Mouse (Mus musculus): ENCODE measurements around the gene Lrp8.

The Lrp8 gene

GRCm38 (mm10) chr4:107808655-107809054, 6.6 kb downstream of the Lrp8 start:
- no peak for DNase-seq (ENCODE audit: low spot score)

- DNase-seq (ENCODE audit: low spot score): no peak
Observed at GRCm38 (mm10) chr4:107811006-107811405, 8.9 kb downstream of the Lrp8 start.

GRCm38 (mm10) chr4:107811716-107812330, 9.8 kb downstream of the Lrp8 start:
- no peak for DNase-seq (ENCODE audit: low spot score)

GRCm38 (mm10) chr4:107812336-107812735, 10.3 kb downstream of the Lrp8 start:
- no peak for DNase-seq (ENCODE audit: low spot score)

- no peak for DNase-seq (ENCODE audit: low spot score)
Observed at GRCm38 (mm10) chr4:107816459-107816858, 14.4 kb downstream of the Lrp8 start.

- no peak for DNase-seq (ENCODE audit: low spot score)
Observed at GRCm38 (mm10) chr4:107817463-107817862, 15.4 kb downstream of the Lrp8 start.

GRCm38 (mm10) chr4:107819990-107820719, 18.1 kb downstream of the Lrp8 start:
- no peak for DNase-seq (ENCODE audit: low spot score)

GRCm38 (mm10) chr4:107820856-107821619, 19.0 kb downstream of the Lrp8 start:
- DNase-seq (ENCODE audit: low spot score): no peak

- no peak for DNase-seq (ENCODE audit: low spot score)
Observed at GRCm38 (mm10) chr4:107822936-107823411, 20.9 kb downstream of the Lrp8 start.

- no peak for DNase-seq (ENCODE audit: low spot score)
Observed at GRCm38 (mm10) chr4:107823511-107823910, 21.4 kb downstream of the Lrp8 start.

GRCm38 (mm10) chr4:107828727-107829218, 26.7 kb downstream of the Lrp8 start:
- DNase-seq (ENCODE audit: low spot score): peak; percentile 63

GRCm38 (mm10) chr4:107829675-107830074, 27.6 kb downstream of the Lrp8 start:
- DNase-seq (ENCODE audit: low spot score): no peak

GRCm38 (mm10) chr4:107830189-107830588, 28.1 kb downstream of the Lrp8 start:
- DNase-seq (ENCODE audit: low spot score): peak; percentile 43

GRCm38 (mm10) chr4:107830821-107831221, 28.8 kb downstream of the Lrp8 start:
- DNase-seq (ENCODE audit: low spot score): no peak

- no peak for DNase-seq (ENCODE audit: low spot score)
Observed at GRCm38 (mm10) chr4:107831678-107832077, 29.6 kb downstream of the Lrp8 start.

GRCm38 (mm10) chr4:107833525-107833924, 31.5 kb downstream of the Lrp8 start:
- DNase-seq (ENCODE audit: low spot score): no peak

GRCm38 (mm10) chr4:107834643-107835314, 32.7 kb downstream of the Lrp8 start:
- DNase-seq (ENCODE audit: low spot score): no peak

- no peak for DNase-seq (ENCODE audit: low spot score)
Observed at GRCm38 (mm10) chr4:107835508-107835909, 33.4 kb downstream of the Lrp8 start.

GRCm38 (mm10) chr4:107836758-107837157, 34.7 kb downstream of the Lrp8 start:
- no peak for DNase-seq (ENCODE audit: low spot score)

GRCm38 (mm10) chr4:107837910-107838309, 35.8 kb downstream of the Lrp8 start:
- no peak for DNase-seq (ENCODE audit: low spot score)

- no peak for DNase-seq (ENCODE audit: low spot score)
Observed at GRCm38 (mm10) chr4:107843687-107844086, 41.6 kb downstream of the Lrp8 start.

- DNase-seq (ENCODE audit: low spot score): peak; percentile 63
Observed at GRCm38 (mm10) chr4:107844971-107845370, 42.9 kb downstream of the Lrp8 start.

All from left cerebral cortex, adult 11 months (tissue).